Mouse (Mus musculus) lung, adult 2 months (tissue): ENCODE results near the gene Arhgdia. TPM values are rescaled to one million over a fixed set of nuclear protein-coding genes. Genes with fewer than 3 reads are reported as not detected.

Experiments
- DNase-seq: peaks from one replicate; pipeline ENCODE4 v3.0.0; 2022
- H3K4me1 ChIP-seq: fragments of 200-500 bp; 2 replicates; pipeline ENCODE4 v1.6.1; 2011; ENCODE audit warnings: low read length; ENCODE audit not compliant: control insufficient read depth, insufficient read depth
- H3K4me3 ChIP-seq: fragments of 200-500 bp; replicated peaks from 2 replicates; pipeline ENCODE3; 2011; ENCODE audit warnings: low read depth, mild to moderate bottlenecking, control low read depth, low read length; ENCODE audit errors: extremely low read depth
- CTCF ChIP-seq: fragments of 200-500 bp; IDR thresholded peaks from 2 replicates; pipeline ENCODE4 v1.5.1; 2011; ENCODE audit warnings: mild to moderate bottlenecking, low read length, control low read depth; ENCODE audit not compliant: insufficient read depth
- POLR2A ChIP-seq: fragments of 200-500 bp; IDR thresholded peaks from 2 replicates; pipeline ENCODE4 v1.6.1; 2011; ENCODE audit warnings: low read depth, mild to moderate bottlenecking, control low read depth, low read length, borderline replicate concordance; ENCODE audit errors: extremely low read depth
- WGBS: fragments of 180-500 bp; shearing (Covaris S2); methylation state at CpG from one replicate; pipeline ENCODE4 v1.1.7; 2018; 5-methylcytosine and 5-hydroxymethylcytosine counted together
- polyA plus RNA-seq: library from polyadenylated mRNA; depleted of rRNA; stranded (reverse); fragments of >200 nt; gene quantifications from 2 replicates; pipeline ENCODE4 v1.2.3, GENCODE M21; 2012; rRNA removed

Gene Arhgdia
- polyA plus RNA-seq = 890 and 923 TPM in 2 replicates

- H3K4me1 ChIP-seq = peaks cover 17% of the 10 kb centered on the region
- TF ChIP-seq POLR2A = peak; percentile 92
- no peak for TF ChIP-seq CTCF
- 2% methylated on average over 69 of the region's 75 CpGs for WGBS
- H3K4me3 ChIP-seq = peak within 1 kb of the TSS; percentile 97
- DNase-seq = peak; percentile 89
Observed at GRCm38 (mm10) chr11:120581490-120582267, at the start of gene Arhgdia. TSS of gene Arhgdia (minus strand) at chr11:120581624.

- DNase-seq = peak; percentile 49
Observed at GRCm38 (mm10) chr11:120630401-120630871, 49.0 kb upstream of the Arhgdia start.

GRCm38 (mm10) chr11:120629911-120630310 is 48.5 kb upstream of the Arhgdia start:
- no peak for TF ChIP-seq CTCF
- no peak for TF ChIP-seq POLR2A
- WGBS = 25% methylated on average over 7 of the region's 7 CpGs
- peaks cover 31% of the 10 kb centered on the region for H3K4me1 ChIP-seq
- no peak overlapping the region for H3K4me3 ChIP-seq
- no peak for DNase-seq

More at GRCm38 (mm10) chr11:120630401-120630871, 49.0 kb upstream of the Arhgdia start:
- no peak for TF ChIP-seq CTCF
- TF ChIP-seq POLR2A = no peak
- H3K4me1 ChIP-seq = peaks cover 27% of the 10 kb centered on the region
- no peak overlapping the region for H3K4me3 ChIP-seq
- 23% methylated on average over 5 of the region's 5 CpGs for WGBS

- TF ChIP-seq CTCF = no peak
- TF ChIP-seq POLR2A = no peak
- Histone ChIP-seq H3K4me3 (no peak overlapping the region), H3K4me1 (peaks cover 31% of the 10 kb centered on the region)
- DNase-seq = no peak
- 67% methylated on average over 23 of the region's 23 CpGs for WGBS
Observed at GRCm38 (mm10) chr11:120629341-120629730, 47.9 kb upstream of the Arhgdia start.

GRCm38 (mm10) chr11:120628601-120629340 is 47.3 kb upstream of the Arhgdia start:
- TF ChIP-seq CTCF (no peak), POLR2A (no peak)
- WGBS = 90% methylated on average over 23 of the region's 23 CpGs
- DNase-seq = no peak
- Histone ChIP-seq H3K4me1 (peaks cover 33% of the 10 kb centered on the region), H3K4me3 (no peak overlapping the region)

GRCm38 (mm10) chr11:120627468-120628300 is 46.3 kb upstream of the Arhgdia start:
- DNase-seq = no peak
- WGBS = 73% methylated on average over 22 of the region's 22 CpGs
- Histone ChIP-seq H3K4me3 (no peak overlapping the region), H3K4me1 (peaks cover 32% of the 10 kb centered on the region)
- TF ChIP-seq CTCF = no peak
- TF ChIP-seq POLR2A = no peak

GRCm38 (mm10) chr11:120626785-120627467 is 45.5 kb upstream of the Arhgdia start:
- Histone ChIP-seq H3K4me1 (peaks cover 27% of the 10 kb centered on the region), H3K4me3 (no peak overlapping the region)
- WGBS = 83% methylated on average over 11 of the region's 11 CpGs
- DNase-seq = no peak
- no peak for TF ChIP-seq POLR2A
- TF ChIP-seq CTCF = no peak

- H3K4me1 ChIP-seq = peaks cover 16% of the 10 kb centered on the region
- 8% methylated on average over 5 of the region's 5 CpGs for WGBS
- TF ChIP-seq CTCF = no peak
- TF ChIP-seq POLR2A = no peak
- DNase-seq = no peak
- peak within 1 kb of the TSS; percentile 81 for H3K4me3 ChIP-seq
Observed at GRCm38 (mm10) chr11:120625152-120625775, 43.8 kb upstream of the Arhgdia start, which contains the start of gene Sirt7. TSS of gene Sirt7 (minus strand) at chr11:120625240.
